Mouse (Mus musculus) heart, postnatal 4 days (tissue): ENCODE data around the gene Zfp217. TPM values are rescaled to one million over a fixed set of nuclear protein-coding genes. Genes with fewer than 3 reads are reported as not detected.
A peak's percentile ranks its signal among the peaks of the same experiment; 100 is the strongest.
"Not testable (repeated sequence)": the region's sequence is repeated elsewhere in the genome, so short reads cannot be mapped to it uniquely, and the experiment has no call there.

Source experiments
- DNase-seq: peaks from one replicate; pipeline ENCODE4 v3.0.0; 2021
- total RNA-seq, 2 experiments: library from RNA; stranded (reverse); gene quantifications; 2 replicates each; pipeline ENCODE4 v1.2.3; 2021

Gene Zfp217
- 10 to 100 TPM; 18.8 to 19.3 TPM for total RNA-seq

DNA sequence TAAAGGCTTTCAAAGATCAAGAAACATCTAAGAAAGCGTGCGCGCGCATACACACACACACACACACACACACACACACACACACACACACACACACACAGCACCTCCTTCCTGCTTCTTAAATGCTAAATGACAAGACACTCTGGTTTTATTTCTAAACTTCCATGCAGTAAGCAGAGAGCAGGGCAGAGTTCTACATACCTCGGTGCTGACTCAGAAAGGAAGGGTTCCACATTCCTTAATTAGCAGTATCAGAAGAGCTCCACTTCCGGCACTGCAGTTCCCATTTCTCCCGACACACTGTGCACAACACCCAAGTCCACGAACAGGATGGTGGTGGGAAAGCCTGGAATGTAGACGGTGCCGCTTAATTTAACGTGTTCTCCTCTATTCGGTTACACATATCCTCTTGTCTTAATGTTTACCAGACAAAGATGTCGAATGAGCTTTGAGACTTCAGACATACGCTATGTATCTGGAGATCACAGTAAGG is at the start of gene Zfp217:
Gene Zfp217 (minus strand): TSS at position 443 of the 493 bp plus-strand sequence.
- peak; percentile 67 for DNase-seq

DNA sequence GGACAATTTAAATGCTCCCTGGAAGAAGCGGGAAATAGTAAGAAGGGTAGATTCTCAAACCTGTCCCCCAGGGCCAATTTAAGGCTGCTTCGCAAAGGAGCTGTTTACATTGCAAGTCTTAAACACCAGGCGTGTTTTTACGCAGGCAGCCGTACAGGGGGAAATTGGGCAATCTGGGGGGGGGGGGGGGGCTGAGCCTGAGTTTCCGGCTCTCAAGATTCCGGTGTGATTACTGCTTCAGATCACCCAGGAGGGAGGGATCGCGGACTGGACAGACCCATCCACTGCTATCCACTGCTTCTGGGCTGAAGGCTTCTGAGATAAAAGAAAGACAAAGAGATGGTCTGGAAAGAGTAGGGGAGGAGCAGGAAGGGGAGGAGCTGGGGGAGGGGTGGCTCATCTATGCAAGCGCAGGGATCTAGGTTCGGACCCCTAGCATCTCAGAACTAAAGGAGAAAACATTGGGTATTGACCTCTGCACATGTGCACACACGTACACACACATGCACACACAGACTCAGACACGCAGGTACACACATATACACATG is 47.7 kb upstream of the Zfp217 start:
- DNase-seq: no peak

DNA sequence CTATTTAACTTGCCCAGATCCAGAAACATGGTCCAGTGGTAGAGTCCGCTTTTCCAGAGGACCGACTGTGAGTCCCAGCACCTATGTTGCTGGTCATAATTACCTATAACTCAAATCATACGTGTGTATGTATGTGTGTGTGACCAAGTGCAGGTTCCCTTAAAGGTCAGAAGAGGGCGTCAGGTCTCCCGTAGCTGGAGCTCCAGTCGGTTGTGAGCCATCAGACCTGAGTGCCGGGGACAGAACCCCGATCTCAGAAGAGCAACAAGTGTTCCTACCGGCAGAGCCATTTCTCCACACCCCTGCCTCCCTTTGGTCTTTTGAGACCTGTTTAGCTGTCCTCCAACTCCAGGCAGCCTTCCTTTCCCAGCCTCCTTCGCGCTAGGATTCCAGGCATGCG is 46.9 kb upstream of the Zfp217 start:
- DNase-seq: no peak

DNA sequence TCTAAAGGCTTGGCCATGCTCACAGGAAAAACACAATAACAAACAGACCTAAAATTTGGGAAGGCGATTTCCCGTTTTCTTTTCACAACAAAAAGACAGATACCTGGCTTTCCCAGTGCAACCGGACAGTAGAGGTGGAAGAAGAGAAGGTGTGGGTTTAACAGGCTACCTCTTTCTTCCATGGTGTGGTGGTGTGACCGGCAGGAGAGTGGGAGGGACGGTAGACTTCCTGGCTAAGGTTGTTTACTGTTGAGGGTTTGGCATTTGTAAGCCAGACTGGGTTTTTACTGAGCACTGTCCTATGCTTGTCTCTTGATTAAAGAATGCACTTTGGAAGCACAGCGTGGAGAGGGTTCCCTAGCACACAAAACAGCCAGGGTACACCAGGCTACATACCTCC is 45.9 kb upstream of the Zfp217 start:
- no peak for DNase-seq

DNA sequence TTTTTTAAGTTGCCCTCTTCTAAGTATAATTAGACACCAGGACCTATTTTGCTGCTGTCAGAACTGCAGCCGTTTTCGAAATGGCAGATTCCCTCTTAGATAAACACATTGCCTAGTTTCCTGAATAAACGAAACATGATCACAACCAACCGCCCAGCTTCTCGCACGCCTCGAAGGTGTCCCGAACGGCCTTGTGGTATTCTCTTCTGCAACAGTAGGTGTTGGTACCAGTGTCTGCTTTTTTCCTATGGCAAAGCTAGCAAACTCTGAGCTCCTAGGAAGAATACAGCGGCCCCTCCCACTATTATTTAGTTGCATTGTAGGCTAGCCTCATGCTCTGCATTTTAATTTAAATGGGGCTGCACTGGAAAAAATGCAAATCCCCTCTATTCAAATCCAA is 45.3 kb upstream of the Zfp217 start:
- DNase-seq: no peak

DNA sequence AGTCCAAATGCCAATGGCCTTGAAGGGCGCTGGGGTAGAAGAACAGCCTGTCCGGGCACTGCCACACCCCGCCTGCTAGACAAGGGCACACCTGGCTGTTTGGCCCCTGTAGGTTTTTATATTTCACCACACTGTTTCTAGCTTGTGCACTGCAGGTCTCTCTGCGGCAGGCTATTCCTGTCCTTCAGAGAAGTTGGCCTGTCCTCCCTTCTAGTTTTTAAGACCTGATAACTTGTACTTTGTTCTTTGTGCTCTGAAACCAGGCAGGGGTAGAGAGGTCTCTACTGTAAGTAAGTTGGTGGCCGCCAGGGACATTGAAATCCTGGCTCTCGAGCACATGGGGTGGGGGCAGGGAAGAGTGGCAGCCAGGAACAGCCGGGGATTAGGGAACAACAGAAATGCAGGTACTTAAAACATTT is 44.8 kb upstream of the Zfp217 start:
- peak; percentile 68 for DNase-seq

DNA sequence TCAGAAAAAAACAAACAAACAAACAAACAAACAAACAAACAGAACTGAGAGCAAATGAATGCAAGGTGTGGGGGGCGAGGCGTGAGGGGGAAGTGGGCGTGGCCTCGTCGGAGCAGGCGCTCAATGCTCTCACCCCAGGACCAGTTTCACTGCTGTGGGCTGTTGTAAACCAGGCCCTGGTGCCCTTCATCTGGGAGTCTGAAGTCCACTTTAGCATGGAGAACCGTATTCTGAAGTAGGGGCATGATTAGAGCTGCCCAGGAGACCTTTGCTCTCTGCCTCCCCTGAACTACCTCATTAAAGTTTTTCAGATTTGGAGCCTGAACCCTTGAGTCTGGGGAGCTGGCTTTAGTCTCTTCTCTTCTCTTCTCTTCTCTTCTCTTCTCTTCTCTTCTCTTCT is 40.8 kb upstream of the Zfp217 start:
- DNase-seq: no peak

DNA sequence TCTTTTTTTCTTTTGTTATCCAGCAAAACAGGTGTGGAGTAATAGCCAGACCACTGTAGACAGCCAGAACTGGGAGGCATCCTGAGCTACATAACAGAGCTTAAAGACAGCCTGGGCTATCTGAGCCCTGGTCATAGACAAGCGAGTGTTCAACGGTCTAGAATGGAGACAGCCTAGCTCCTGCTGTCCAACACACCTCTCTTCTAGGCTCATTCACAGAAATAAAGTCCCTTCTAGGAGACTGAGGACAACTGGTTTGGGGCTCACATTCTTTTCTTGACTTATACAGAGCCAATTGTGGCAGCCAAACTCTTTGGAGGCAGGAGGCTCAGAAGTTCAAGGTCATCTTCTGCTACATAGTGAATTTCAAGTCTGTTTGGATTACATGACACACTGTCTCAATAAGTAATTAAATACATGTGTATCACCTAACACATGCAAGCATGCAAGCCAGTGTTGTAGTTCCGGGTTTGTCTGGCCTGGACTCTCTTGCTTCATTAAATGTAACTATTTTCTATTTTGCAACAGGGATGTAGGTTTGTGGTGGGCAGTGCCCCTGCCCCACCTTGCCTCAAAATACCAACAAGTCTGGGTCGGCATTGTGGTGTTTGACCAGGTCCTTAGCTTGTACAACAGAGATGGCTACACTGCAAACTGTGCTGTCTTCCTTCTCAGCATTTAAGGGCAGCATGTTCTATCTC is 37.4 kb upstream of the Zfp217 start:
- DNase-seq: no peak

DNA sequence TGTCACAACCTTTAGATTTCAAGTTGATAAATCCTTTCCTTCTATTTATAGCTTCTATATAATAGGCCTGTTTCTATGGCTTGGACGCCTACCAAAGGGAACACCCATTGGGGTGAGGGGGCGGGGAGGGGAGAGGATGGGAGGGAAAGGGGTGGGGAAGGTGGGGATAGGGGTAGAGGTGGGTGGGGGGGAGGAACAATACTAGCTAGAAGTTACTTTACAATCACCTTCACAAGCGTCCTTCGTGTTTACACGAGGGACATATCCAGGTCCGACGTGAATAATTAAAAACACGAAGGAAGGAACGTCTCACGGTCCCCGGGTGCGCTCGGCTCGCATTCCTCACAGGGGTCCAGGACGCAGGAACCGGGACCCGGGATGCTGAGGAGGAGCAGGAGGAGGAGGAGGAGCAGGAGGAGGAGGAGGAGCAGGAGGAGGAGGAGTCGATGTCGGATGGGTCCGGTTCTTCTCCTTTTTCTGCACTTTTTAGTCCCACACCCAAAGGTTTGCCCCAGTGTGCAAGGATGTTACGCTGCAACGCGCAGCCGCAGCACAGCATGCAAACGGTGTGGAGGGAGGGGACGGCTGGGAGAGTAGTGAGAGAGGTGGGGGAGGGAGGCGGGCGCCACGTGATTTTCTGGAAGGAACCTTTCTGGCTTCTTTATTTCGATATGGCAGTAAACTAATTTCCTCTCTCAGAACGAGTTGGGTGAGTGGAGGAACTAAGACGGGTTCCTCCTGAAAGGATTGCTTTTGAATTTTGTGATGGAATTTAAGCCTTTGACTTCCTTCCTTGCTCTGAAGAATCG is 36.5 kb upstream of the Zfp217 start:
- DNase-seq: peak; percentile 69

DNA sequence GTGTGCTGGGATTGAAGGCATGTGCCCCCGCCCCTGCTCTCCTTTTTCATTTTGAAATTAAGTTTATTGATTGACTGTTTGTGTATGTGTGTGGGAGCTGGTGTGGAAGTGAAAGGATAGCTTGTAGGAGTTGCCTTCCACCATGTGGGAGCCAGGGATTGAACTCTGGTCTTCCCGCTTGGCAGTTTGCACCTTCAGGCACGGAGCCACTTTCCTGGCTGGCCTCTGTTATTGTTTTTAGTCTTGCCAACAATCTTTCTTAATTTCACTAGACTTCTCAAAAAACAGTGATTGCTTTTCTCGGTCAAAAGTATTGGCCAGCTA is 35.9 kb upstream of the Zfp217 start:
- peak; percentile 27 for DNase-seq

DNA sequence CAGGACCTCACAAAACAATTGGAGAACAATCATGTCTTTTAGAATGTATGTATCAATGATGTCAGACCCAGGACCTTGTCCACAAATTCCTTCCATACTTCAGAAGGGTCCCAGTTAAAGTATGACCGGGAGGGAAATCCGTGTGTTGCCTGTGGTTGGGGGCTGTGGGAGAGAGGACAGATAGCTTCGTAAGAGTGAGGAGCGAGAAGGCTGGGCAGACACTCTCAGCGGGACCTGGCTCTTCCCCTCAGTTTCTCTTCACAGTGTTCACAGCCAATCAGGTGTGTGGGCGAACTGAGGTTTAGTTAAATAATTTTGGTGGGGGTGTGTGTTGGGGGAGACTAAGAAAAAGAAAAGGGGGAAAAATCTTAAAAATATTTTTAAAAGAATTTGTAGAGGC is 34.0 kb upstream of the Zfp217 start:
- DNase-seq: no peak

DNA sequence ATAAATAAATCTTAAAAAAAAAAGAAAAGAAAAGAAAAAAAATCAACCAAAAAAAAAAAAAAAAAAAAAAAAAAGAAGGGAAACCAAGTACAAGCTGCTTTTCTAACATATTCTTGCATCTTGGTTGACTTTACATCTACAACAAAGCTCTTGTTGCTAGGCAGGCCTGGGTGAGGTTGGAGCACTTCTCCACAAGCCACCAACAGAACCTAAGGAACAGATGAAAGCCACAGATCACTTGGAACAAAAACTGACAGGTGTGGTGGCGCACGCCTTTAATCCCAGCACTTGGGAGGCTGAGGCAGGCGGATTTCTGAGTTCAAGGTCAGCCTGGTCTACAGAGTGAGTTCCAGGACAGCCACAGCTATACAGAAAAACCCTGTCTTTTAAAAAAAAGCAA is 32.9 kb upstream of the Zfp217 start:
- not testable (repeated sequence) for DNase-seq

DNA sequence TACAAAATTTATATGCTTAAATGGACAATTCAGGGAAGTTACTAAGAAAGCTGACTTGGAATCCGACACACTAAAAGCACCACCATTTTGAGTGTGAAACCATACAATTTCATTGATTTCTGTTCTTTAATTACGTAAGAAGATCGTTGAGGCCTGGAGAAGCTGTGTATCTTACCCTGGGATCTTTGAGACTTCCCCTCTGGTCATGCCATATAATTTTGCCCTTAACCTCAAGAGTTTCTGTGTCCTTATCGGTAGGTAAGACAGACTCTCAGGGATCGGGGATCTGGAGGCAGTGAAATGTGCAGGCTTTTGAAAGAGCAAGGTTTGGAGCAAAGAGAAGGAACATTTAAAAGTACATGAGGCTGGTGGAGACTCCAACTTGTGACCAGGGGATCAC is 31.4 kb upstream of the Zfp217 start:
- DNase-seq: no peak

DNA sequence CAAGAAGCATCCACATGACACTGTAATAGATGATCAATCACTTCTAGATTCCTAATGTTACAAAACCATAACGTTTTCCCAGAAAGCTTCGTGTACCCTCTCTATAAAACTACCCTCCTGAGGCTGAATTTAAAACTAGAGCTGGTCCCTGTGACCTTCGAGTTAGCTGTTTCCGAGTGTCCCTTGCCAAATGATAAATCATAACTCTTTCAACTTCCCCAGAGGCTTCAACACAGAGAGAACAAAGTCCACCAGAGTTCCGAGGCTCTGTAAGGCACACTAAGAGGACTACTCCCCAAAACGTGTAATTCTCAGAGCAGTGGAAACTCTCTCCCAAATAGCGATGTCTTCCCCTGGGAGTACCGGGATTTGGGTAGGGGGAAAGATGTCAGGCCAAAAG is 29.4 kb upstream of the Zfp217 start:
- DNase-seq: no peak

DNA sequence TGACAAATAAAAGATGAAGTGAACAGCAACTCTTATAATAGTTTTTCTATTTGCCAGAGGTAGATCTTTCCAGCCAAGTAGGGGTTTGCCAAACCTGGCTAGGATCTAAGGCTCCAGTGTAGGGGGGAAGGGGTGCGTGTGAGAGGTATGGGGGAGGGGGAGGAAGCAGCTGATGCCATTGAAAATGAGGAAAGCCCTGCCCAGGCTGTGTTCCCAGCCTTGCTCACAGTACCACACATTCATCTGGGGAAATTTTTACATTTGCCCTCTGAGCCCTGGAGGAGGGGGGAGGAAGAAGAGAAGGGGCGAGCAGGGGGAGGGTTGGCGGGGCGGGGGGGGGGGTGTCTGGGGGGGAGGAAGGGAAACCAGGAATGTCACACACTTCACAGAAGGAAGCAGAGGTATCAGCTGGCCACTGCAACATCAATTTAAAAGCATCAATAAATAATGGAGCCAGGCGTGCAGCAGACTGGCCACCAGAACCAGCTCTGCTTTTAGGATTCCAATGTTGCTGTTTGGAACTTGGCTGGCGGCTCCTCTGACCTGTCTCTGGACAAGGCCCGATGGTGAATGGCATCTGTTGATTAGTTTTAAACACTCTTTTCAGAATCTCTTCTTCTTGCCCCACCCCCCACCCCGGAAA is 28.5 kb upstream of the Zfp217 start:
- no peak for DNase-seq

DNA sequence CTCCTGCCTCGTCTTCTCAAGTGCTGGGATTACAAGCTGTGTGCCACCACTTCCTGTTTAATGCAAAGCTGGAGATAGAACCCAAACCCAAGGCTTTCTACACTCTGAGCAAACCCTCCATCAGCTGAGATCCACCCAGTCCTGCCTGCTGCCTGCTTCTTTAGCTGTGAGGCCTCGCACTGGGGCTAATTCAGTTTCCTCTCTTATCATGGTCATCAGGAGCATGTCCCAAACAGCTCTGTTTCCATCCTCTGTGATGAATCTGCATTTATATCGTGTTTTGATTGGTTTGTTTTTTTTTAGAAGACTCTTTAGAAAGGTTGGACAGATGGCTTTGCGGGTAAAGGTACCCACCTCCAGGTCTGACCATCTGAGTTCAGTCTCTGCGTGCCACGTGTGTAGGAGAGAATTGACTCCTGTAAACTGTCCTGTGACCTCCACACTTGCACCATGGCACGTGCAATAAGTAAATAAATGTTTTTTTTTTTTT is 27.8 kb upstream of the Zfp217 start:
- no peak for DNase-seq

DNA sequence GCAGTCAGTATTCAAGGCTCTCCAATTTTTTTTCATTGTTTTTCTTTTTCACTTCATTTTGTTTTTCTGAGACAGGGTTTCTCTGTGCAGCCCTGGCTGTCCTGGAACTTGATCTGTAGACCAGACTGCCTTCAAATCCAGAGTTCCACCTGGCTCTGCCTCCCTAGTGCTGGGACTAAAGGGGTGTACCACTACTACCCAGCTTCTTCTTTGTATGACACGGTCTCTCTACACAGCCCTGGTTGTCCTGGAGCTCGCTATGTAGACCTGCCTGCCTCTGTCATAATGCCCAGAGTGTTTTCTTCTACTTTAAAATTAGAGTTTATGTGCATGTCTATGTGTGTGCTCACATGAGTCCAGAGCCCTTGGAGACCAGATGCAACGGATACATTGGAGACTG is 27.3 kb upstream of the Zfp217 start:
- no peak for DNase-seq

DNA sequence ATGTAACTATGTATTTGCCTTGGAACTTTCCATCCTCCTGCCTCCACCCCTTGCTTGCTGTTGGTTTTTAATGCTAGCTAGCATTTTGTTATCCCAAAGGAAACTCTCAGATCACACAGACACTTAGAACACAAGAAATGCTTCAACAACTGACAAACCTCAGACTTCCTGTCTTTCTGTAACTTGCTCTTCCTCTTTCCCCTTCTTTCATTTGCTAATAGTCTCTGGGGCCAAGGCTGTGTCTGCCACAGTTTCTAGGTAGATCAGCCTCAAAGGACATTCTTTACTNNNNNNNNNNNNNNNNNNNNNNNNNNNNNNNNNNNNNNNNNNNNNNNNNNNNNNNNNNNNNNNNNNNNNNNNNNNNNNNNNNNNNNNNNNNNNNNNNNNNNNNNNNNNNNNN is 21.2 kb upstream of the Zfp217 start:
- no peak for DNase-seq

DNA sequence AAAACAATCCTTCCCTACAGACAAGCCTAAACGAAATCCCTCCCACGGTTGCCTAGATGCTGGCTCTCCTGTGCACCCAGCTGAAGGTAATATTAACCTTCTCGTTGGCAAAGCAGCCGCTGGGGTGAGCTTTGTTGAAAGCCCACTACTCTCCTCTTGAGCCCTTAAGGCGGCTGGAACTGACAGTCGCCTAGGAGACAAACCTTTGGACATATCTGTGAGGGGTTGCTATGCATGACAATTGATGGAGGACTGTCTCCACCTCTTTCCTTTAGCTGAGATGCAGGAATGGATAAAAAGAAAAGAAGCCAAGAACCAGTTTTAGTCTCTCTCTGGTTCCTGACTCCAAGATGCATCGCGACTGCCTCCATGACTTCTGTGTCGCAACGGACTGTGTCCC is 17.7 kb upstream of the Zfp217 start:
- DNase-seq: no peak

DNA sequence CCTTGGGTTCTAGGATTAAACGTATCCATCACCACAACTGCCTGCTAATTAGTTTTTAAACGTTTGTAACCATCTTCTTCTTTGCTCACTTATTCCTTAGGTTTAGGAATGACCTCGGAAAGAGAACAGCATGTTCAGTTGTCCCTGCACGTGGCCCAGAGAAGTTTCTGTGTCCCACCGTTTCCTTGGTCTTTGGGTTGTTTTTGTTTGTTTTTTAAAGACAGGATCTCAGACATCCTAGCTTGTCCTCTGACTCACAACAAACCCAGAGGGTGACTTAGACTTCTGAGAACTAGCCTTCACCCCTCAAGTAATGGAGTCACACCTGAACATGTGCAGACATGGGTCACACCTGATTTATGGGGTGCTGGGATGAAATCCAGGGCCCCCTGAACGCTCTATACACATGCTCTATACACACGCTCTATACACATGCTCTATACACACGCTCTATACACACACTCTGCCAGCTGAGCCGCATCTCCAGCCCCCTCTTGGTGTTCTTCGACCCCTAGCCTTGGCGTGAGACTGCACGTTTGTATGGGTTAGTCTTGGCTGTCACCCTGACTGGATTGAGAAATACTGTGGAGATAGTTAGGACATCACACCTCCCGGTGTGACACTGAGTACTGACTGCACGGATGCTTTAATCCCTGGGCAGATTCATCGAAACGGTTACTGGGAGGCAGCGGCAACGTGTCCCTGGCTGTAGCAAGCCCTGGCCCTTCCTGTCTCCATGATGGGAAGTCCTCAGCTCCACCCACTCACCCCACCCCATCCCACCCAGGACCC is 16.0 kb upstream of the Zfp217 start:
- no peak for DNase-seq

DNA sequence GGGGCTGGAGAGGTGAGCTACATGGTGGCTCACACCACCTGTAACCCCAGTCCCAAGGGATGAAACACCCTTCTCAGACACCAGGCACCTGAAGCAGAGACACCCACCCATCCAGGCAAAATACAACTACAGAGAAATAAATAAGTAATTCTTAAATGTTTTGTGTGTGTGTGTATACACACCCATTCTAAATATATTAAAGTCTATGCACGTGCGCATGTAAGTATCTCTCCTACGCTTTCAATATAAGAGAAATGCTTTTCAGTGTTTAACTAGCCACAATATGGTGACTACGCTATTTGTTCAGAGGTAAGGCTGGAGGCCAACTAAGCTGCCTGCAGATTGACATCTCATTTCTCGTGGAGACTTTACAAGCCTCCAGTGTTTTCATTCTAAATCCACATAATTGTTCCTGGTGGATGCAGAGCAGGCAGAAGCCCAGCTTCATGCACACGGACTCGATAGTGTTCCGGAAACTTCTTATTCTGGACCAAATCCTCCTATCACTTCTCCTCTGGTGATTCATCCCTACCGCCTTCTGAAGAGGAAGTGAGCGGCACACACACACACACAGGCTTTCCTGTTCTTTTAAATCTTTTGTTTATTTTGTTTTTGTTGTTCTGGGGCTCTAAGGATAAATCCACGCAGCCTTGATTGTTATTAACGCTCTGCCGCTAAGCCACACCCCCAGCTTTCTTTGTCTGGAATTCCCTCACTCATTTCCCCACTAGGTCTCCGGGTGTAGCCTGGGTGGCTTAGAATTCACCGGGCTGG is 12.1 kb upstream of the Zfp217 start:
- no peak for DNase-seq

DNA sequence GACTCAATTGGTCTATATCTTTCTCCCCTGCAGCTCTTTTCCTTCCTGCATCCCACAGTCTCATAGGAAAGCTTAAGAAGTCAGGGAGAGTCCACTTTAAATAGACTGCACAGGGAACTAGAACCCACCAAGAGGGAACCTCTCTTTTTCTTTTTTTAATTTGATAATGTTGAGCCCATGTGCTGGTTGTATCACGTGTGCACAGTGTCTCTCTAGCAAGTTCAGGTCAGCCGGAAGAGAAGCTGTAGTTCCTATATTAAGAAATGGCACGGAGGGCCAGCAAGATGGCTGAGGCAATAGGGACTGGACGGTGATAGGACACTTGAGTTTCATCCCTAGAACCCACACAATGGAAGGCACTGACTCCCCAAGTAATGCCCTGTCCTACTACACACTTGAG is 11.1 kb upstream of the Zfp217 start:
- DNase-seq: no peak
